Comparison of ENCODE assay signal across 20 mouse cellular contexts in the genomic region with DNA sequence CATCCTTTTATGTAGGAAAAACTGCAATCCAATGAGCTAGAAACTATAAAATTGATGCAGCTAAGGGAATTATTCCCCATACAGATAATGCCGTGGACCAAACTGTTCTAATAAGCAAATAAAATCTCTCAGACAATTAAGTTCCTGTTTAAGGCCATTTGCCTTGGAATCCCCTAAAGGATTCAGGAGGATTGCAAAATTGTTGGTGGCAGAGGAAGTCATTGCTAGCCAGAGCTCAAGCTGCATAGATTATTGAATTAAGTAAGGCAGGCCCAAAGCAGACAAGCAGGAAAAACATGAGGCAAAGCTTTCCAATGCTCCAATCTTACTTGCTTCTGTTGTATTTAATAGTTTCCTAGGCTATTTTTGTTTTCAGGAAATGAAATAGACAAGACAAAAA.
"Had no signal": no experiment of that assay in that cellular context is flagged by ENCODE, and none has a peak within 500 bp of the region (broad histone marks: within the 10 kb centered on the region; RNA-seq: fewer than 3 reads in every experiment).

No protein-coding gene starts in this region.

- H3K27me3 ChIP-seq: liver, embryonic 13.5 days; midbrain, embryonic 15.5 days; neural tube, embryonic 15.5 days had no signal

- H3K27ac ChIP-seq: left cerebral cortex, adult 2 months; liver, embryonic 13.5 days; midbrain, embryonic 12.5 days; midbrain, embryonic 15.5 days; stomach, postnatal 0 days had no signal

- H3K4me2 ChIP-seq: liver, embryonic 13.5 days; midbrain, embryonic 12.5 days; midbrain, embryonic 15.5 days; neural tube, embryonic 15.5 days had no signal

- DNase-seq: kidney, adult 9 months; kidney, postnatal 14 days; kidney, postnatal 4 days; layer of hippocampus, adult 9-11 months; liver, embryonic 13.5 days; lung, adult 2 months; lung, postnatal 14 days; lung, postnatal 4 days; right cerebral cortex, adult 18-20 months; right cerebral cortex, postnatal 14 days; right cerebral cortex, postnatal 4 days; thymus, adult 2 months; thymus, postnatal 14 days; thymus, postnatal 4 days had no signal

- H3K4me3 ChIP-seq: left cerebral cortex, adult 2 months; liver, embryonic 13.5 days; midbrain, embryonic 12.5 days; midbrain, embryonic 15.5 days; myocyte; neural tube, embryonic 15.5 days had no signal

- H3K36me3 ChIP-seq: liver, embryonic 13.5 days; midbrain, embryonic 12.5 days; midbrain, embryonic 15.5 days; neural tube, embryonic 15.5 days had no signal

- H3K4me1 ChIP-seq: liver, embryonic 13.5 days; midbrain, embryonic 12.5 days; midbrain, embryonic 15.5 days had no signal

- H3K9ac ChIP-seq: liver, embryonic 13.5 days; midbrain, embryonic 12.5 days; midbrain, embryonic 15.5 days; neural tube, embryonic 15.5 days had no signal

- H3K9me3 ChIP-seq: liver, embryonic 13.5 days; midbrain, embryonic 12.5 days; midbrain, embryonic 15.5 days; neural tube, embryonic 15.5 days had no signal

- ATAC-seq: midbrain, embryonic 15.5 days had no signal
